Mouse (Mus musculus) A20 (cell line): ENCODE measurements at regions not wholly inside any gene's neighbourhood (a gene's known extent, or its start where the extent isn't known, plus 50 kb on each side); places are given as distances from the start of the nearest gene placed in this dataset.

Source experiments
- DNase-seq: peaks from one replicate; pipeline ENCODE4 v3.0.0-alpha.2; 2011; ENCODE audit warnings: low read depth, low spot score

GRCm38 (mm10) chr8:51032386-51032785 lies 2188.6 kb upstream of the Tenm3 start:
- no peak for DNase-seq

- DNase-seq = no peak
Observed at GRCm38 (mm10) chr8:51010508-51010907, 2166.8 kb upstream of the Tenm3 start.

- peak; percentile 49 for DNase-seq
Observed at GRCm38 (mm10) chr8:50967386-50967785, 2123.6 kb upstream of the Tenm3 start.

DNA sequence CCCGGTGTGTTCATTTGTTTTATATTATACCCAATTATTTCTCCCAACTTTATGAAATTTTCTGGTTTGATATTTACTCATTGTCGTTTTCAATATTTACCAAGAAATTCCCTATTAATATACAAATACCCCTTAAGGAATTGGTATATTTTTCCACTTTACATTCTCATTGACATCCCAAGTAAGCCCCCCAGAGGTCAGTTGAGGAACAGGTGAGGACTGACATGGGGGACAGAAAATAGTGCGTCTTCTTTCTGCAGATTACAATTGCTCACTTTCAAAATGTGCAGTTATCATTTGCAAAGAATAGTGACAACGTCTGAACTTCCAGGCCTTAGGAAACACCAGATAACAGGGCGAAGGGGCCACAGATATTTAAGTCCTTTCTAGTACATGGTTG lies 2073.8 kb upstream of the Tenm3 start:
- DNase-seq = no peak

- no peak for DNase-seq
Observed at GRCm38 (mm10) chr8:50916733-50917113, 2073.0 kb upstream of the Tenm3 start.

- no peak for DNase-seq
Observed at GRCm38 (mm10) chr8:50915876-50916732, 2072.4 kb upstream of the Tenm3 start.

DNA sequence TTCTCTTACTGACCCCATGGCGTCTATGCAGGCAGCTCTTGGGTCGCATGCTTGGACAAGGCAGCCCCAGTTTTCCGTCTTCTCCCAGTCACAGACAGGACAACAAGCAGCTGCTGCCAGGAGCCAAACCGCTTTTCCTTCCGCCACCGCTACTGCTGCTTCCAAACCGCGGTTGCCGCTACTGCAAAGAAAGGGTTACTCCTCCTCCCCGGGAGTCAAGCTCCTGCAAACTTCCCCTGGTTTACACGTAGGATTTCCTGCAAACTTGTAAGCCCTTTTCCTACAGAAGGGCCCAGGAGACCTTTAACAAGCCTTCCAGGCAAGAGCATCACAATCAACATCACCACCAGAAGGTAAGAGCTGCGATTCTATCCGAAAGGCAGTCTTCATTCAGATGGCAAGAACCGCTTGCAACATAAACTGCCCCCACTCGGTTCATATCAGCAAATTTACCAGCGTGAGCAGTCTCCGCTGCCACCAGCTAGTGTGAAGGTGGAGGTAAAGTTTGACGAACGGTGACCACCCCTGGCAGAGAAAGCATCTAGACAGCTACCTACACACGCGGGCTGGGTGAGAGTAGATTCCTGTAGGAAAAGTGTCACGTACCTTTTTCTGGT lies 2071.6 kb upstream of the Tenm3 start:
- no peak for DNase-seq

GRCm38 (mm10) chr8:50914615-50915014 lies 2070.9 kb upstream of the Tenm3 start:
- DNase-seq = no peak

- DNase-seq = peak; percentile 2
Observed at GRCm38 (mm10) chr8:50878198-50878597, 2034.4 kb upstream of the Tenm3 start.
